Mouse (Mus musculus): Measurements from ENCODE around the gene Ago3. TPM values are rescaled to one million over a fixed set of nuclear protein-coding genes. Genes with fewer than 3 reads are reported as not detected.

The Ago3 gene
- total and polyA plus RNA-seq, 3 experiments = 5.3 to 6.7 (median 5.3) TPM

DNA sequence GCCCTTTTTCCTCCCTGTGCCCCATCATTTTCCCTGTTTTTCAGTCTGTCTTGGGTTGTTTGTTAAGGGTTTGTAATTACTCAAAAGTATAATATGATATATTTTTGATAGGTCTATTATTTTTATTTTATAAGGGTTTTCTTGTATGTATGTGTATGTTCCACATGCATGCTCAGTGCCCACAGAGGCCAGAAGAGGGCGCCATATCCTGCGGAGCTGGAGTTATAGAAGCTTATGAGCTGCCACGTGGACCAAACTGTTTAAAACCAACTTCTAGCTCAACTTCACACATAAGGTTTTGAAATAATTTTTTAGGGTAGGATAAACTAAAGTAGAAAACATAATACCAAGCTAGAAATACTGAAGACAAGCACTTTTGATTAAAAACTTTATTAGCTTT, 97.0 kb downstream of the Ago3 start:
- TF ChIP-seq RAD21 (IDR thresholded peaks at IDR 0.05; ENCODE audit: low read depth, low read length) (peak; percentile 56), SMC3 (IDR thresholded peaks at IDR 0.05; ENCODE audit: low read depth, low read length) (peak; percentile 35; the same call in 1 of the 2 replicates), USF1 (IDR thresholded peaks at IDR 0.05; ENCODE audit: low read depth, low read length) (no peak), CTCF (conservative IDR thresholded peaks at IDR 0.05 in 1 of 2, IDR thresholded peaks at IDR 0.05 in 1 of 2; ENCODE audit: low read depth in 2 of 2, low read length in 2 of 2) (peak; percentile 43 to 69; a peak in 3 of 4 replicates), MYC (IDR thresholded peaks at IDR 0.05; ENCODE audit: low read depth, low read length) (peak; percentile 91)
- Histone ChIP-seq H3K36me3 (replicated peaks in 1 of 2; ENCODE audit: control insufficient read depth in 1 of 2, insufficient read depth in 1 of 2, low read length in 1 of 2) (peaks cover 3 to 23% of the 10 kb centered on the region in 2 experiments), H3K4me3 (replicated peaks in 1 of 3; ENCODE audit: low read depth in 2 of 3, low read length in 2 of 3, poor library complexity in 1 of 3) (no peak overlapping the region), H3K4me1 (ENCODE audit: control insufficient read depth in 1 of 2, insufficient read depth in 2 of 2) (peaks cover 0 to 34% of the 10 kb centered on the region in 2 experiments; a peak in 2 of 4 replicates), H3K27ac (ENCODE audit: insufficient read depth, low read depth) (no peak overlapping the region), H3K9me3 (replicated peaks; ENCODE audit: low read length) (no peaks in the 10 kb centered on the region), H3K4me2 (ENCODE audit: insufficient read depth, low read depth, poor library complexity, severe bottlenecking) (no peak overlapping the region), H3K79me2 (replicated peaks; ENCODE audit: control insufficient read depth, extremely low read depth, insufficient read depth, poor library complexity, severe bottlenecking) (no peaks in the 10 kb centered on the region), H3K9ac (ENCODE audit: insufficient read depth, low read depth) (no peak overlapping the region), H3K27me3 (replicated peaks) (no peaks in the 10 kb centered on the region)
- in situ Hi-C loops (cut with MboI; ENCODE audit: low pct_ligation_motif_present, low pct_unique_long_range_greater_than_20kb, low sequenced_read_pairs) (loop anchor here (10.0 kb wide), 1 partner anchor 132 kb away; the partner anchor contains the start of gene Ago1), dilution Hi-C loops (cut with MboI; ENCODE audit: extremely low pct_ligation_motif_present, extremely low pct_unique_long_range_greater_than_20kb, low sequenced_read_pairs) (no loop called here)
- DNase-seq (ENCODE audit: extremely low read depth) = peak; percentile 52

GRCm38 (mm10) chr4:126331751-126332150, 97.6 kb downstream of the Ago3 start:
- Histone ChIP-seq H3K4me2 (ENCODE audit: insufficient read depth, low read depth, poor library complexity, severe bottlenecking) (no peak overlapping the region), H3K36me3 (replicated peaks in 1 of 2; ENCODE audit: control insufficient read depth in 1 of 2, insufficient read depth in 1 of 2, low read length in 1 of 2) (peaks cover 3 to 20% of the 10 kb centered on the region in 2 experiments), H3K27ac (ENCODE audit: insufficient read depth, low read depth) (no peak overlapping the region), H3K9me3 (replicated peaks; ENCODE audit: low read length) (no peaks in the 10 kb centered on the region), H3K9ac (ENCODE audit: insufficient read depth, low read depth) (no peak overlapping the region), H3K4me1 (ENCODE audit: control insufficient read depth in 1 of 2, insufficient read depth in 2 of 2) (peaks cover 0 to 31% of the 10 kb centered on the region in 2 experiments; a peak in 2 of 4 replicates), H3K4me3 (replicated peaks in 1 of 3; ENCODE audit: low read depth in 2 of 3, low read length in 2 of 3, poor library complexity in 1 of 3) (no peak overlapping the region), H3K27me3 (replicated peaks) (no peaks in the 10 kb centered on the region), H3K79me2 (replicated peaks; ENCODE audit: control insufficient read depth, extremely low read depth, insufficient read depth, poor library complexity, severe bottlenecking) (no peaks in the 10 kb centered on the region)
- dilution Hi-C loops (cut with MboI; ENCODE audit: extremely low pct_ligation_motif_present, extremely low pct_unique_long_range_greater_than_20kb, low sequenced_read_pairs) = no loop called here
- TF ChIP-seq IRF4 (IDR thresholded peaks at IDR 0.05; ENCODE audit: low read depth, low read length) (no peak), CTCF (conservative IDR thresholded peaks at IDR 0.05 in 1 of 2, IDR thresholded peaks at IDR 0.05 in 1 of 2; ENCODE audit: low read depth in 2 of 2, low read length in 2 of 2) (no peak), USF1 (IDR thresholded peaks at IDR 0.05; ENCODE audit: low read depth, low read length) (no peak), KAT2A (IDR thresholded peaks at IDR 0.05; ENCODE audit: insufficient replicate concordance, low read length) (no peak), ELF1 (IDR thresholded peaks at IDR 0.05; ENCODE audit: low read depth, low read length) (no peak), TBP (conservative IDR thresholded peaks at IDR 0.05; ENCODE audit: low read depth, low read length) (no peak), POLR2A (IDR thresholded peaks at IDR 0.05; ENCODE audit: low read depth, low read length) (no peak), UBTF (IDR thresholded peaks at IDR 0.05; ENCODE audit: low read depth, low read length) (no peak), NRF1 (IDR thresholded peaks at IDR 0.05; ENCODE audit: low read depth, low read length) (no peak), MAX (IDR thresholded peaks at IDR 0.05; ENCODE audit: low read length) (no peak), CHD1 (IDR thresholded peaks at IDR 0.05; ENCODE audit: low read depth, low read length) (no peak)
- no peak for DNase-seq (ENCODE audit: extremely low read depth)
- in situ Hi-C loops (cut with MboI; ENCODE audit: low pct_ligation_motif_present, low pct_unique_long_range_greater_than_20kb, low sequenced_read_pairs) = loop anchor here (10.0 kb wide), 1 partner anchor 133 kb away; the partner anchor contains the start of gene Ago1

Measured in CH12.LX (cell line).